Mouse (Mus musculus): ENCODE data around the gene Hdac2.
A peak's percentile ranks its signal among the peaks of the same experiment; 100 is the strongest.

Gene Hdac2

GRCm38 (mm10) chr10:36974086-36974675, at the start of gene Hdac2:
Gene Hdac2 (plus strand): TSS chr10:36974544.
- peak; percentile 91 for DNase-seq

- DNase-seq = no peak
These were observed 46.1 kb upstream of the Hdac2 start for GRCm38 (mm10) chr10:36928212-36928611.

- no peak for DNase-seq
These were observed 38.5 kb upstream of the Hdac2 start for GRCm38 (mm10) chr10:36935863-36936262.

GRCm38 (mm10) chr10:36936271-36936670, 38.1 kb upstream of the Hdac2 start:
- DNase-seq = no peak

GRCm38 (mm10) chr10:36951742-36952141, 22.6 kb upstream of the Hdac2 start:
- DNase-seq = no peak

GRCm38 (mm10) chr10:36952622-36953021, 21.7 kb upstream of the Hdac2 start:
- no peak for DNase-seq

GRCm38 (mm10) chr10:36959563-36960110, 14.7 kb upstream of the Hdac2 start:
- DNase-seq = no peak

- no peak for DNase-seq
These were observed 9.9 kb upstream of the Hdac2 start for GRCm38 (mm10) chr10:36964406-36964805.

- no peak for DNase-seq
These were observed 554 bp downstream of the Hdac2 start for GRCm38 (mm10) chr10:36974676-36975520.

GRCm38 (mm10) chr10:36981866-36982265, 7.5 kb downstream of the Hdac2 start:
- no peak for DNase-seq

GRCm38 (mm10) chr10:36992149-36992548, 17.8 kb downstream of the Hdac2 start:
- no peak for DNase-seq

GRCm38 (mm10) chr10:37000839-37001238, 26.5 kb downstream of the Hdac2 start:
- DNase-seq = no peak

GRCm38 (mm10) chr10:37014274-37015107, 40.1 kb downstream of the Hdac2 start:
- peak; percentile 34 for DNase-seq

- DNase-seq = no peak
These were observed 41.4 kb downstream of the Hdac2 start for GRCm38 (mm10) chr10:37015729-37016128.

GRCm38 (mm10) chr10:37016200-37016599, 41.9 kb downstream of the Hdac2 start:
- no peak for DNase-seq

GRCm38 (mm10) chr10:37024301-37024700, 50.0 kb downstream of the Hdac2 start:
- no peak for DNase-seq

GRCm38 (mm10) chr10:37028651-37029050, 54.3 kb downstream of the Hdac2 start:
- DNase-seq = no peak

- DNase-seq = no peak
These were observed 60.8 kb downstream of the Hdac2 start for GRCm38 (mm10) chr10:37035090-37035497.

- DNase-seq = peak; percentile 13
These were observed 73.3 kb downstream of the Hdac2 start for GRCm38 (mm10) chr10:37047661-37048098.
